Mouse (Mus musculus) thymus, postnatal 0 days (tissue): ENCODE data around the gene Psg26. TPM values are rescaled to one million over a fixed set of nuclear protein-coding genes. Genes with fewer than 3 reads are reported as not detected.
"Not testable (repeated sequence)": the region's sequence is repeated elsewhere in the genome, so short reads cannot be mapped to it uniquely, and the experiment has no call there.

Experiments used
- DNase-seq: peaks from one replicate; pipeline ENCODE4 v3.0.0-alpha.2; 2015; ENCODE audit warnings: low spot score
- polyA plus RNA-seq: library from polyadenylated mRNA; unstranded; fragments of >200 nt; fragmentation: Nextera tagmentation; extraction: Ambion mirVana; gene quantifications from 2 replicates; pipeline ENCODE4 v1.2.1, GENCODE M21; 2015

The Psg26 gene
- polyA plus RNA-seq = not detected in 2 replicates

DNA sequence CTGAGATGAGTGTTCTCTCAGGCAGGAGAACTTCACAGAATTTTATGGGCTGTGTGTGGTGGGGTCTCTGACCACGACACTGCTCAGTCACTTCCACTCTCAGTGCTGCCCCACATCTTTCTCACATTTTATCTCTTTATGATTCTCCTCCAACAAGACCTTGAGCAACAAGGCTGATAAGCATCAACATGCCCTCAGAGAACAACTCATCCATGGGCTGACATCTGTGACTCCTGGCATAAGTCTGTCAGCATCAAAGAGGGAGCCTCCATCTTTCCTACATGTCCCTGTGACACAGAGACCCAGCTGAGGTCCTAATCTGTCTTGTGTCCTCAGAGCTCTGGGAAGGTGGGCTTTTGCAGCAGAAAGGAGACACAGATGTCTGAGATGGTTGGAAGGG is at the start of gene Psg26:
Psg26 (minus strand) TSS at position 101 of the 400 bp plus-strand sequence.
- DNase-seq = no peak

DNA sequence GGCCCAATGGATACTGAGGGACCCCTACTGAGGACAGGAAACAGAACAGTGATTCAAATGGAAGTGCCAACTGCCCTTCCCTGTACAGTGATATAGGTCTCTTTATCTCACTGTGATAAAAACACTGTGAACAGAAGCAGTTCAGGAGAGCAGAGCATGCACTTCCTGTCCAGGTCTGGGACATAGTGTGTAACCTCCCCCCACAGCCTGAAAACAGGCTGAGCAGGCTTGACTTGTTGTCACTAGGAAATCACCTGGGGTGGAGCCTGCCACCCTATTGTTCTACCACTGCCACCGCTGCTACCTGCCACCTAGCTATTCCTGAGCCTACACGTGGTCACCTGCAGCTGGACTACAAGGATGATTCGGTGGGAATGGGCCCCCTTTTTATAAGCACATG is 49.4 kb upstream of the Psg26 start:
- DNase-seq = no peak

DNA sequence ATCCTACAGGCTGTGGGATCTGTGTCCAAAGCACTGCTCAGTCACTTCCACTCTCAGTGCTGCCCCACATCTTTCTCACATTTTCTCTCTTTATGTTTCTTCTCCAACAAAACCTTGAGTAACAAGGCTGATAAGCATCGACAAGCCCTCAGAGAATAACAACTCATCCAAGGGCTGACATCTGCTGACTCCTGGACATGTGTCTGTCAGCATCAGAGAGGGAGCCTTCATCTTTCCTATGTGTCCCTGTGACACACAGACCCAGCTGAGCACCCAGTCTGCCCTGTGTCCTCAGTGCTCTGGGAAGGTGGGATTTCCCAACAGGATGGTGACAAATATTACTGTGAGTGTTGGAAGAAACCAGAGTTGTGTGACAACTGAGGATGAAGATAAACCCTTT is 48.2 kb upstream of the Psg26 start, which contains the start of gene Psg25:
Psg25 (minus strand) TSS at position 101 of the 400 bp plus-strand sequence.
- DNase-seq = no peak

DNA sequence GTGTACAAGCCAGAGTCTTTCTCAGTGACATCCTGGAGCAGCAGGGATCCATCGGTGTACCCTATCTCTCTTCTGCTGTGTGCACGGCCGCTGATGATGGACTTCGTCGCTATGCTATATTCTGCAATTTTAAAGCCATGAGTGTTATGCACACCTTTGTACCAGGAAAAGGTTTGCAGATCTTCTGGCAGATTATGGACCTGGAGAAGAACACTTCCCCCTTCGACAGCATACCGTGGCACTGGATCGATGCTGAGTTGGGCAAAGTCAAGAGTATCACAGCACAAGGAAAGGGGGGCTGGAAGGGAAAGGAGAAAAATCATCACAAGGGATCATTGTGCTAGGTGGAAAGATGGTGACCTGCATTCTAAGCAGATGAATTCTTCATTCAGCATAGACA is 40.7 kb upstream of the Psg26 start:
- no peak for DNase-seq

DNA sequence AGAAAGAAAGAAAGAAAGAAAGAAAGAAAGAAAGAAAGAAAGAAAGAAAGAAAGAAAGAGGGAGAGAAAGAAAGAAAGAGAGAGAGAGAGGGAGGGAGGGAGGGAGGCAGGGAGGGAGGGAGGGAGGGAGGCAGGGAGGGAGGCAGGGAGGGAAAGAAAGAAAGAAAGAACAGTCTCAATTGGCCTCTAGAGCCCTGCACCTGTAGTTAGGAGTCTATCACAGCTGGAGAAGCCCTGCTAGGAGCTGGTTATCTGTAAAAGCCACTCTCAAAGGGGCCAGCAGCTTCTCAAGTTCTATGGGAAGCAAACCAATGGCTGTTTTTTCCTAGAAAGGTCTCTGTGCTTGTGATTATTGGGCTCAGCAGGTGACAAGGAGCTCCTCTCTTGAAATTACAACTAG is 28.9 kb upstream of the Psg26 start:
- not testable (repeated sequence) for DNase-seq

DNA sequence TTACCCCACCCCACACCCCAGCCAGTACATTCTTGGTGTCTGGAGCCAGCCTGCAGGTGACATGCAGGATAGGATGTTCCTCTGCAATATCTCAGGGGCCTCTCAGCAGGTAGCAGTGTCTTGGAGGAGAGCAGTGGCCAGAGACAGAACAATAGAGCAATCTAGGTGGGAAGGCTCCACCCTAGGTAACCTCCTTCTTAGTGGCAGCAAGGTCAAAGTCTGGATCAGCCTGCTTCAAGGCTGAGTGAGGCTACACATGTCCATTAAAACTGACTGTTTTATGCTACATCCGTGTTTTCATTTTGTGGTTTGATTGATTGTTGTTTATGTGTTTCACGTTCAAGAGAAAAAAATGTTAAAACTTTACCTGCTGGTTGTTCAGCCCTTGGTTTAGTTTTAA is 28.4 kb upstream of the Psg26 start:
- DNase-seq = not testable (repeated sequence)

DNA sequence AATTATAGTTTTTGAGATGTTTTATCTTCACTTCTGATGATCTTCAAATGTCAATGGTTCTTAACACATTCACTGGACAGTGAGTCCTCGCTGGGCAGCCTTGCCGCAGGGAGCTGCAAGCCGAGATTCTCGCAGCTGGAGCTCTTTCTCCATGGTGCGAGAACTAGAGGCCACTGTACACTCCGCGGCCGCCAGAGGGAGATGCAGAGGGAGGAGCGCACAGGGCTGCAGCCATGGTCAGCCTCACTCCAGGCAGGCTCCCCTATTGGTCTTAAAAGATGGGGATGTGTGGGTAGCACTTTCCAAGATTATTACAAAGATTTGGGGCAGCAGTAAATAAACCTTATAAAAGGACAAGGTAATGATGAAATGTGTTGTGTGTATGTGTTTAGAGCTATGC is 27.5 kb upstream of the Psg26 start:
- no peak for DNase-seq

DNA sequence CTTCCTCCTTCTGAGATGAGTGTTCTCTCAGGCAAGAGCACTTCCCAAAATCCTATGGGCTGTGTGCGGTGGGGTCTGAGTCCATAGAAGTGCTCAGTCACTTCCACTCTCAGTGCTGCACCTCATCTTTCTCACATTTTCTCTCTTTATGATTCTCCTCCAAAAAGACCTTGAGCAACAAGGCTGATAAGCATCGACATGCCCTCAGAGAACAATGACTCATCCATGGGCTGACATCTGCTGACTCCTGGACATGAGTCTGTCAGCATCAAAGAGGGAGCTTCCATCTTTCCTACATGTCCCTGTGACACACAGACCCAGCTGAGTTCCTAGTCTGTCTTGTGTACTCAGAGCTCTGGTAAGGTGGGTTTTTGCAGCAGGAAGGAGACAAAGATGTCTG is 52.0 kb downstream of the Psg26 start, which contains the start of gene Psg28:
Psg28 (minus strand) TSS at position 101 of the 400 bp plus-strand sequence.
- not testable (repeated sequence) for DNase-seq

Other genes starting within 250 kb of the Psg26 start
- gene Mill1, start 238.8 kb downstream of the Psg26 start, polyA plus RNA-seq = 0.27 and 0.32 TPM in 2 replicates
- 0.08 and 0.15 TPM in 2 replicates for gene Psg18, start 129.2 kb downstream of the Psg26 start, polyA plus RNA-seq
- gene Psg28, start 52.1 kb downstream of the Psg26 start, polyA plus RNA-seq = 0.06 and 0.07 TPM in 2 replicates
- 0.04 TPM in 1 of 2 replicates, not detected in the other for gene Psg25, start 48.1 kb upstream of the Psg26 start, polyA plus RNA-seq
- 0.29 and 0.44 TPM in 2 replicates for gene Psg27, start 83.1 kb upstream of the Psg26 start, polyA plus RNA-seq
- 0.21 and 0.23 TPM in 2 replicates for gene Psg23, start 132.3 kb upstream of the Psg26 start, polyA plus RNA-seq
- 0.28 TPM in 1 of 2 replicates, not detected in the other for gene Psg21, start 172.5 kb upstream of the Psg26 start, polyA plus RNA-seq
- gene Psg20, start 202.0 kb upstream of the Psg26 start, polyA plus RNA-seq = 0.09 TPM in 1 of 2 replicates, not detected in the other
- gene Psg22, start 233.9 kb upstream of the Psg26 start, polyA plus RNA-seq = 0.19 and 0.23 TPM in 2 replicates